Mouse (Mus musculus): ENCODE data around the gene Ttk.

- TF ChIP-seq GATA1 (IDR thresholded peaks at IDR 0.05; ENCODE audit: borderline replicate concordance, low read length), result no peak
- TF ChIP-seq FLI1 (IDR thresholded peaks at IDR 0.05; ENCODE audit: low read length), result no peak
These were observed 30.7 kb downstream of the Ttk start for GRCm38 (mm10) chr9:83865165-83865564.
